Mouse (Mus musculus) midbrain, embryonic 12.5 days (tissue): ENCODE results near the gene Cfap70. TPM values are rescaled to one million over a fixed set of nuclear protein-coding genes. Genes with fewer than 3 reads are reported as not detected.
A peak's percentile ranks its signal among the peaks of the same experiment; 100 is the strongest.

Experiments
- ATAC-seq: fragments of 200-750 bp; cut with Nextera tagmentation; 2 replicates; pipeline ENCODE4 v1.8.0; 2017; ENCODE audit warnings: low read depth, moderate TSS enrichment, moderate library complexity; ENCODE audit not compliant: low FRiP score
- H3K27ac ChIP-seq: fragments of 300-500 bp; sonication (generic); replicated peaks from 2 replicates; pipeline ENCODE4 v1.5.1; 2016; ENCODE audit warnings: mild to moderate bottlenecking
- H3K27me3 ChIP-seq: fragments of 300-500 bp; sonication (generic); 2 replicates; pipeline ENCODE4 v1.6.1; 2016; ENCODE audit warnings: mild to moderate bottlenecking
- H3K36me3 ChIP-seq: fragments of 300-500 bp; sonication (generic); 2 replicates; pipeline ENCODE4 v1.6.1; 2016
- H3K4me1 ChIP-seq: fragments of 300-500 bp; sonication (generic); 2 replicates; pipeline ENCODE4 v1.6.1; 2016
- H3K4me2 ChIP-seq: fragments of 300-500 bp; sonication (generic); replicated peaks from 2 replicates; pipeline ENCODE4 v1.6.1; 2016; ENCODE audit warnings: mild to moderate bottlenecking, moderate library complexity
- H3K4me3 ChIP-seq: fragments of 300-500 bp; sonication (generic); 2 replicates; pipeline ENCODE4 v1.5.1; 2016; ENCODE audit warnings: mild to moderate bottlenecking
- H3K9ac ChIP-seq: fragments of 300-500 bp; sonication (generic); replicated peaks from 2 replicates; pipeline ENCODE4 v1.6.1; 2016; ENCODE audit warnings: mild to moderate bottlenecking, moderate library complexity
- H3K9me3 ChIP-seq: fragments of 300-500 bp; sonication (generic); 2 replicates; pipeline ENCODE4 v1.6.1; 2016; ENCODE audit warnings: mild to moderate bottlenecking
- WGBS: fragments of 180-500 bp; shearing (Covaris S2); methylation state at CpG from one replicate; pipeline ENCODE4 v1.1.7; 2016; 5-methylcytosine and 5-hydroxymethylcytosine counted together
- polyA plus RNA-seq: library from polyadenylated mRNA; unstranded; fragments of >200 nt; fragmentation: Nextera tagmentation; extraction: Ambion mirVana; gene quantifications from 2 replicates; pipeline ENCODE4 v1.2.1, GENCODE M21; 2016

Cfap70 gene
- 0.34 and 1.4 TPM in 2 replicates for polyA plus RNA-seq

DNA sequence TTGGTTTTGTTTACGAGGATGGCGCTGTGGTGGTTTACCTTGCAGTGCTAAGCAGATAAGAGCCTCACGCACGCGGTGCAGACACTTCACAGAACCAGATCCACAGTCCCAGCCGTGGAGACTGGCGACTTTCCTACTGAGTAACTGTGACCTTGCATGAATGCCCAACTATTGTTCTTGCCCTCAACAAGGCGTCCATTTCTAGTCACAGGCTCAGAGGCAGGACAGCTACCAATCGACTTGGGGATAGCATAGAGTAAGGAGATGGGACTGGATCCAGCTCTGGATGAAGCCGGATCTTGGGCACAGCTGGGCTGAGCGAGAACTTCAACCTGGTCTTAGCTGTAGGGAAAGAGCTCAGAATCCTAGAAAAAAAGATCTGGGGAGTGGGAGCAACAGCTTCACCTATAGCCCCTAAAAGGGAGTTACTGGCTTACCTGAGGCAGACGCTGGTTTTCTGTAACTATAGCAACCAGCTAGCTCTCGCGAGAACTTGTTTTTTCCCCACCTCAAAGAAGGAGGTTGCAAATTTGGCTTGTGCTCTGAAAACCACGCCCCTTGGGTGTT, at the start of gene Cfap70:
Cfap70 (minus strand) TSS at position 462 of the 567 bp plus-strand sequence.
- WGBS: 3% methylated on average over 15 of the region's 15 CpGs
- peak; percentile 56; the same call in 1 of the 2 replicates for ATAC-seq

DNA sequence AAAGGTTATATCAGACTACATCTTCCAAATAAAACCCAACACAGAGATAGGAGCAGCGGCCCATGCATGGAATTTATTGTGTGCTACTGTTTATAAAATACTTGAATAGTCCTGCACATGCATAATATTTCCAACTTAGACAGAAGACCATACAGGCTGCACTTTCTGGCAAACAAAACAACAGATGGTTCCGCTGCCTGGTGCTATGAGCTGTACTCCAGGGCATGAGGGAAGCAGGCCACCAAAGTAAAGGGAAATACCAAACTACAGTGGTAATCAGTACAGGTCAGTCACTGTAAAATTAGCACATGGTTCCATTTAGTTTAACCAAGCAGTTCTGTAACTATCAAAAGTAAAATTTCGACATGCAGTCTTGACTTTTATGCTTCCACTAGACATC, 48.0 kb upstream of the Cfap70 start:
- H3K27me3 ChIP-seq: no peaks in the 10 kb centered on the region
- 92% methylated on average over 3 of the region's 3 CpGs for WGBS

More for the DNA sequence above, at the start of gene Cfap70:
- Histone ChIP-seq H3K9ac (0 out of 2 replicates have a peak within 1 kb of the TSS, but pooled peaks have one; percentile 31), H3K27me3 (no peaks in the 10 kb centered on the region; the same call in 1 of the 2 replicates), H3K9me3 (no peaks in the 10 kb centered on the region), H3K36me3 (no peaks in the 10 kb centered on the region), H3K27ac (no peak within 1 kb of the TSS), H3K4me3 (peak within 1 kb of the TSS; percentile 40), H3K4me2 (peak within 1 kb of the TSS; percentile 56), H3K4me1 (peaks cover 8% of the 10 kb centered on the region)

DNA sequence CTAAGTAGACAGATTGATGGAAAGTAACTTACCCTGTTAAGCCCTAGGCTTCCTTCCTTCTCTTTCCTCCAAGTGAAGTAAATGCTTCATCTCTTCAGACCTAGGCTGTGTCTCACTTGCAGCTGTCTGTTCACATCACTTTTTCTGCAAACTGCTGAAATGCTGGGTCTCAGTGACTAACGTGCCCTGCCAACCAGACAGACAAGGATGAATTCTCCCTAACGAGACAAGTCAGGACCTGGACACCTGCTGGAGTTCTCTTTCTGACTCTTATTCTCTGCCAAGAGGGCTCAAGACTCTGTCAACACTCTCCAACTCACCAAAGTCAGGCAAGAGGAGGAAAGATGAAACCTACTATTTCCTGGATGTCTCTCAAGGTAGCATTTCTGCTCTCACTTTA, 44.6 kb upstream of the Cfap70 start, which contains the start of gene Mss51:
Mss51 (minus strand) TSS at position 299 of the 400 bp plus-strand sequence.
- H3K4me3 ChIP-seq: no peak within 1 kb of the TSS
- H3K4me2 ChIP-seq: no peak within 1 kb of the TSS
- H3K9me3 ChIP-seq: no peaks in the 10 kb centered on the region
- H3K9ac ChIP-seq: no peak within 1 kb of the TSS
- H3K4me1 ChIP-seq: no peaks in the 10 kb centered on the region
- H3K36me3 ChIP-seq: peaks cover 40% of the 10 kb centered on the region
- no peak for ATAC-seq
- H3K27me3 ChIP-seq: no peaks in the 10 kb centered on the region
- no peak within 1 kb of the TSS for H3K27ac ChIP-seq
- WGBS: 84% methylated on average over 2 of the region's 2 CpGs

More for the DNA sequence above, 48.0 kb upstream of the Cfap70 start:
- H3K9me3 ChIP-seq: no peaks in the 10 kb centered on the region
- no peak overlapping the region for H3K27ac ChIP-seq
- no peak overlapping the region for H3K4me3 ChIP-seq
- peaks cover 35% of the 10 kb centered on the region for H3K36me3 ChIP-seq
- no peak for ATAC-seq
- no peaks in the 10 kb centered on the region for H3K4me1 ChIP-seq
- H3K9ac ChIP-seq: no peak overlapping the region
- H3K4me2 ChIP-seq: no peak overlapping the region

DNA sequence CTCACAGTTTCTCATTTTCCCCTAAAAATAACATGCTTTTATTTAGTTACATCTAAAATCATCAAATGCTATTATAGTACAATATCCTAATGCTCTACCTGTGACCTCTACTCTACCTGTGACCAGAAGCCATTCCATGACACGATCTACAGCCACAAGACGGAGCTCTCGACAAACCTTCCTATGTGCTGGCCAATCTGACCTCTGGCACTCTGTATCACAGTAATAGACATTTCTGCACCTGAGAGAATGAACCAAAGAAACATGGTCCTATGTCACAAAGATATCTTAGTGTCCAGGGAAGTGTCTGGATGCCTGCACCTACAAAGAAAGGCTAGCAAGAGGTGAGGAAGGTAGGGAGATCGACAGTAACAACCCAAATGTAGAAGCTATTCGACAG, 34.0 kb upstream of the Cfap70 start:
- Histone ChIP-seq H3K4me2 (no peak overlapping the region), H3K4me1 (no peaks in the 10 kb centered on the region), H3K27me3 (no peaks in the 10 kb centered on the region), H3K4me3 (no peak overlapping the region), H3K9me3 (no peaks in the 10 kb centered on the region), H3K27ac (no peak overlapping the region), H3K36me3 (peaks cover 25% of the 10 kb centered on the region), H3K9ac (no peak overlapping the region)
- no peak for ATAC-seq
- 98% methylated on average over 5 of the region's 5 CpGs for WGBS

DNA sequence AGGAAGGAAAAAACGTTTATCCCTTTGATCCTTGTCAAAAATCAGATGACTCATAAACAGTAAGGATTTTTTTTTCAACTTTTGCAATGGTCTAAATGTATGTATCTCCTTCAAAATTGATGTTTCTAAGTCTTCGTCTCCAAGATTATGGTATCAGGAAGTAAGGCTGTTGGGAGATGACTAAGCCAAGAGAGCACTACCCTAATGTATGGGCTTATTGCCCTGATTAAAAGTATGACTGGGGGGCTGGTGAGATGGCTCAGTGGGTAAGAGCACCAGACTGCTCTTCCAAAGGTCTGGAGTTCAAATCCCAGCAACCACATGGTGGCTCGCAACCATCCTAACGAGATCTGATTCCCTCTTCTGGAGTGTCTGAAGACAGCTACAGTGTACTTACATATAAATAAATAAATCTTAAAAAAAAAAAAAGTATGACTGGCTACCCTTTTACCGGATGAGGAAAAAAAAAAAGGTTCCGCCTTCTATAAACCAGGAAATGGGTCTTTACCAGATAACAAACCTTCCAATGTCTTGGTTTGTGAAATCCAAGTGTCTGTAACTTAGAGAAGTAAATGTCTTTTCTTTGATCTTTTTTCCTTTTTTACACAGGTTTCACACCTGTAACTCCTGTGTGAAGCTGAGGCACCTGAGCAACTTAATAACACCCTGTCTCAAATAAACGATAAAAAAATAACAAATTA, 30.2 kb upstream of the Cfap70 start:
- ATAC-seq: no peak
- H3K27ac ChIP-seq: no peak overlapping the region
- H3K27me3 ChIP-seq: peaks cover 14% of the 10 kb centered on the region; the same call in 1 of the 2 replicates
- peaks cover 8% of the 10 kb centered on the region for H3K4me1 ChIP-seq
- no peaks in the 10 kb centered on the region for H3K9me3 ChIP-seq
- 94% methylated on average over 7 of the region's 7 CpGs for WGBS
- no peak overlapping the region for H3K4me3 ChIP-seq
- H3K36me3 ChIP-seq: peaks cover 17% of the 10 kb centered on the region; the same call in 1 of the 2 replicates
- no peak overlapping the region for H3K4me2 ChIP-seq
- no peak overlapping the region for H3K9ac ChIP-seq

DNA sequence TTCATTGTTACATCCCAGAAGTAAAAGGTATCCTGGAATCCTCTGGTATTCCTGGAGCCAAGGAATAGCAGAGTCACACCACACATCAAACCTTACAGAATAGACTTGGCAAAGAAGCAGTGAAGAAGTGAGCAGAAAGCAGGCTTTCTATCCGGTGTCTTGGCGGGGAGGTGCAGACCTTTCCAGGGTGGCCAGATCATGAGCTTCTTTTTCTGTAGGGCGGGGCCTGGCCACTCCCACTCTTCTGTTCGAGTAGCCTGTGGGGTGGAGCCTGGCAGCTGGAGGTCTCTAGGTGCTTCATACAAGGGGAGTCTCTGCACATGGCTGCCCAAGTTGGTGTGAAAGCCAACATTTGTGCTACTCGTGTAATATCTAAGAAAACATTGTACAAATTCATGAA, 29.2 kb upstream of the Cfap70 start:
- WGBS: 15% methylated on average over 5 of the region's 5 CpGs
- peaks cover 15% of the 10 kb centered on the region; the same call in 1 of the 2 replicates for H3K36me3 ChIP-seq
- no peaks in the 10 kb centered on the region for H3K9me3 ChIP-seq
- no peak overlapping the region for H3K27ac ChIP-seq
- H3K27me3 ChIP-seq: peaks cover 14% of the 10 kb centered on the region; the same call in 1 of the 2 replicates
- no peak for ATAC-seq
- H3K4me2 ChIP-seq: no peak overlapping the region
- peaks cover 8% of the 10 kb centered on the region for H3K4me1 ChIP-seq
- no peak overlapping the region for H3K9ac ChIP-seq
- H3K4me3 ChIP-seq: no peak overlapping the region

DNA sequence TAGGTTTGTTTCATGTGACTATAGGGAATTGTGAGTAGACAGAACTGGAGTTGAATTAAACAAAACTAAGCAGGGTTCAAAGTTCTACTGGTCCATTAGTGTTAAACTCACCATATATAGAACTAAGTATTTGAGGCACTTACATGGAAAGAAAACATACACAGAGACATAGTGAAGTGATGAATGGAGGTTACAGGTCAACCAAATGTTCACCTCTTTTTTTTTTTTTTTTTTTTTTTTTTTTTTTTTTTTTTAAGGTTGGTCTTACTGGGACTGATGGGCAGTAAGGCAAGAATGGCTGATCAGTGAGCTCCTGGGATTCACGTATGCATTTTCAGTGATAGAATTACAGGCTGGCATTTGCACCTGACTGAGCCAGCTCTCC, 28.2 kb upstream of the Cfap70 start:
- peak overlapping the region; percentile 97 for H3K4me2 ChIP-seq

DNA sequence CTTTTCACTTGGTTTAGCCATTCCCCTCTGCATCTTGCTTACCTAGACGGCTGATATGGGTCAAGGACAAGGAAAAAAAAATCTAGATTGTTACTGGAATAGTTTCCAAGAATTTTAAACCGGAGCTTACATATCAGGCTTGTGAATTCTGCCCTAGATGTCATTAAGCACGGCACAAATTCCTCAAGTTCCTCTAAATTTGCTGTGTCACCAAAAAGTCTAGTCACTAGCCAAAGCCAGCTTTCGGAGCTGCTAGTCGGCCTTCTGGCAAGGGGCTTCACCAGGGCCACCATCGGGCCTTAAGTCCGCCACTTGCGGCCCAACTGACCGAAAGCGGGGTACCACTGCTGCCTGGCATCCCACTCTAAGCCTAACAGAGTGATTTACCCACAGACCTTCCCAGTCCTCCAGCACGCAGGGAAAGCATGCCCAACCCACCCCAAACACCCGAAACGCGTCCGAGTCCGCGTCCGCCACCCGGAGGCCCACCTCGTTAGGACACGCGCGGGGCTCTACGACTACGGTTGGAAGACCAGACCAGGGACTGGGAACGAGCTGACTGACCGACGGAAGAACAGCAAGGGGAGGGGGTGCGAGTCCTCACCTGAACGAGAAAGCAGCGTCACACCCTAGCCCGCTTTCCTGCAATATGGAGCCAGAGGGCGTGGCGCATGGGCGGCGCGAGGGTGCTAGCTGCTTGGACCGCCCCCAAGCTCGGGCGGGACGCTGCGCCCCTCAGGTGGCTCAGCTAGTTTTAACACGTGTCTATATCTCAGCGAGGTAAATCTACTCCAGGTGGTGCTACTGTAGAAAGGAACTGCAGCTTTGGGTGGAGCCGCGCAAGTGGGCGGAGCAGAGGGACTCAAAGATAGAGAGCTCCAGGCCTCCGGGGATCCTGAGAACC, 27.5 kb upstream of the Cfap70 start, which contains the start of gene Anxa7:
Anxa7 (minus strand) TSS at position 843 of the 904 bp plus-strand sequence.
- H3K27ac ChIP-seq: no peak within 1 kb of the TSS
- H3K4me1 ChIP-seq: peaks cover 8% of the 10 kb centered on the region
- peaks cover 14% of the 10 kb centered on the region; the same call in 1 of the 2 replicates for H3K27me3 ChIP-seq
- WGBS: 2% methylated on average over 48 of the region's 48 CpGs
- no peaks in the 10 kb centered on the region for H3K9me3 ChIP-seq
- ATAC-seq: peak; percentile 70; the same call in 1 of the 2 replicates
- H3K36me3 ChIP-seq: peaks cover 9% of the 10 kb centered on the region; the same call in 1 of the 2 replicates
- H3K9ac ChIP-seq: peak within 1 kb of the TSS; percentile 57
- H3K4me3 ChIP-seq: peak within 1 kb of the TSS; percentile 62
- peak within 1 kb of the TSS; percentile 97 for H3K4me2 ChIP-seq

More for the DNA sequence above, 28.2 kb upstream of the Cfap70 start:
- peaks cover 14% of the 10 kb centered on the region; the same call in 1 of the 2 replicates for H3K27me3 ChIP-seq
- H3K9ac ChIP-seq: peak overlapping the region; percentile 57; the same call in 1 of the 2 replicates
- ATAC-seq: no peak
- peaks cover 8% of the 10 kb centered on the region for H3K4me1 ChIP-seq
- H3K36me3 ChIP-seq: peaks cover 15% of the 10 kb centered on the region; the same call in 1 of the 2 replicates
- H3K27ac ChIP-seq: no peak overlapping the region
- peak overlapping the region; percentile 62 for H3K4me3 ChIP-seq
- no peaks in the 10 kb centered on the region for H3K9me3 ChIP-seq
- WGBS: 75% methylated on average over 1 of the region's 1 CpGs

DNA sequence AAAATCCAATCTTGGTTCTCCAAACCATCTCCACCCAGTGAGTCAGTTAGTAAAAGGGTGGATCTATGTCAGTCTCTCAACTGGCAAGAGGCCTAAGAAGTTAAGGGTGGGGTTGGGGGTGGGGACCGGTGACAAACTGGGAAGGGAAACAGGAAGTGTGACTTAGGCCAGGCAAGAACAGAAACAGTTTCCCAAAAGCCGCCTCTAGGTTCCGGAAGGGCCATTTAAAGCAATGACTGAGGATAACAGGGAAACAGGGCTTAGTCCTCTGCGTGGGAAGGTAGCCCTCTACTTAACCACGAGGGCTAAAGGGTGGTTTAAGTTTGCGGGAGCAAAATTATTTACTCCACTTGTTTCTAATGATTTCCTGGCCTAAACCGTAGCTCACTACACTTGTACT, 26.8 kb upstream of the Cfap70 start:
- H3K4me1 ChIP-seq: peaks cover 8% of the 10 kb centered on the region
- peaks cover 2% of the 10 kb centered on the region; the same call in 1 of the 2 replicates for H3K36me3 ChIP-seq
- ATAC-seq: no peak
- H3K4me3 ChIP-seq: peak overlapping the region; percentile 62; the same call in 1 of the 2 replicates
- H3K9ac ChIP-seq: no peak overlapping the region
- H3K9me3 ChIP-seq: no peaks in the 10 kb centered on the region
- 32% methylated on average over 7 of the region's 7 CpGs for WGBS
- H3K4me2 ChIP-seq: peak overlapping the region; percentile 97
- H3K27ac ChIP-seq: no peak overlapping the region
- H3K27me3 ChIP-seq: peaks cover 14% of the 10 kb centered on the region; the same call in 1 of the 2 replicates

DNA sequence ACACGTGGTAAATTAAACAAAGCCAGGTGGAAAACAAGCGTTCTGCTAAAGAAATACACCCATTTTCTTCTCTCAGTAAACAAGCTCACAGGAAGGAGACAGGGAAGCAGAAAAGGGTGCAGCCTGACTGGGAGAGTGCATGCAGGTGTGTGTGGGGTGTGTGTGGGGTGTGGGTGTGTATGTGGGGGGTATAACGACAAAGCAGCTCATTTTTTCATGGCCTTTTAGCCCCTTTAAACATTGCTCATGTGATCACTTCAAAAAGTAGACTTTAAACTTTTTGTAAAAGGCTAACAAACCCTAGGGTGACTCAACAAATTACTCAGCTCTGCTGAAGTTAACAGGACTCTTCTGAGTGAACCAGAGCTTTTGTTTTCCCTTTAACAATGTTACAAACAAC, 26.4 kb upstream of the Cfap70 start:
- ATAC-seq: no peak
- no peak overlapping the region for H3K4me2 ChIP-seq
- H3K9ac ChIP-seq: no peak overlapping the region
- H3K27me3 ChIP-seq: peaks cover 14% of the 10 kb centered on the region; the same call in 1 of the 2 replicates
- no peak overlapping the region for H3K27ac ChIP-seq
- no peak overlapping the region for H3K4me3 ChIP-seq
- 56% methylated on average over 3 of the region's 3 CpGs for WGBS
- H3K36me3 ChIP-seq: no peaks in the 10 kb centered on the region
- no peaks in the 10 kb centered on the region for H3K9me3 ChIP-seq
- peaks cover 8% of the 10 kb centered on the region for H3K4me1 ChIP-seq

DNA sequence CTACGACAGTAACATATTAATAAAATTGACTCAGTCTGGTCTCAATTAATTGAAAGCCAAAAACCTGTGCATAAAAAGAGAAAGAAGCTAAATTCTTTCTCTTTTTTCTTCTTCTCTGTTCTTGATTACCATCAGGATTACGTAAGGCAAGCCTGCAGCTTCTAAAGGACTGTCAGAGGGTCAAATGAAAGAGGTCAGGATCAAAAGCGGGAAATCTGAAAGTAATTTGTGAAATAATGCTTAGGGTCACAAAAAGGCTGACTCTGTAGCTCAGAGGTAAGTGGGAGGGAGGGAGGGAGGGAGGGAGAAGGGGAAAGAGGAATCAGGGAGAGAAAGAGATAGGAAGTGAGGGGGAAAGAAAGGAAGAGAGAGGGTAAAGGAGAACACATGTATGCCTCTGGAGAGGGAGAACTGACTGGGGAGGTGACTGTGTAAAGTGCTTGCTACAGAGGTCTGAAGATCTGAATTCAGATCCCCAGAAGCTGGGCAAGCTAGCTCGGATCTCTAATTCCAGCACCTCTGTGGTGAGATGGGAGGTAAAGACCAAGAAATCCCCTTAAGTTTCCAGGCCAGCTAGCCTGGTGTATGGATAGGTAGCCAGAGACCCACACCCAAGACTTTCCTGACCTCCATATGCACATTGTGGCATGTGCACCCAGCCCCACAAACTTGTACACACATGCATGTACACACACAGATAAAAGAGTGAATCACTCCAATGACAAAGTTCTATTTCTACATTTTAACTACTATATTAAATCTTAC, 25.4 kb upstream of the Cfap70 start:
- Histone ChIP-seq H3K9ac (no peak overlapping the region), H3K27ac (no peak overlapping the region), H3K4me3 (no peak overlapping the region), H3K36me3 (no peaks in the 10 kb centered on the region), H3K27me3 (peaks cover 14% of the 10 kb centered on the region; the same call in 1 of the 2 replicates), H3K9me3 (no peaks in the 10 kb centered on the region), H3K4me1 (peaks cover 8% of the 10 kb centered on the region), H3K4me2 (no peak overlapping the region)
- 34% methylated on average over 4 of the region's 4 CpGs for WGBS
- ATAC-seq: no peak
